Mouse (Mus musculus) forebrain, embryonic 16.5 days (tissue): ENCODE results near the gene Mcidas. TPM values are rescaled to one million over a fixed set of nuclear protein-coding genes. Genes with fewer than 3 reads are reported as not detected.

Source experiments
- ATAC-seq: fragments of 200-750 bp; cut with Nextera tagmentation; 2 replicates; pipeline ENCODE4 v1.8.0; 2017; ENCODE audit warnings: mild to moderate bottlenecking, moderate library complexity
- H3K27ac ChIP-seq: fragments of 300-500 bp; sonication (generic); 2 replicates; pipeline ENCODE4 v1.5.1; 2014; ENCODE audit warnings: low read length, control low read depth
- H3K27me3 ChIP-seq: fragments of 300-500 bp; sonication (generic); replicated peaks from 2 replicates; pipeline ENCODE4 v1.6.1; 2014; ENCODE audit warnings: low read length; ENCODE audit not compliant: control insufficient read depth, insufficient read depth
- H3K36me3 ChIP-seq: fragments of 300-500 bp; sonication (generic); 2 replicates; pipeline ENCODE4 v1.6.1; 2014; ENCODE audit not compliant: control insufficient read depth, insufficient read depth
- H3K4me1 ChIP-seq: fragments of 300-500 bp; sonication (generic); replicated peaks from 2 replicates; pipeline ENCODE4 v1.6.1; 2014; ENCODE audit warnings: low read length; ENCODE audit not compliant: control insufficient read depth, insufficient read depth
- H3K4me2 ChIP-seq: fragments of 300-500 bp; sonication (generic); 2 replicates; pipeline ENCODE4 v1.6.1; 2014; ENCODE audit warnings: mild to moderate bottlenecking, low read length, control low read depth
- H3K4me3 ChIP-seq: fragments of 300-500 bp; sonication (generic); replicated peaks from 2 replicates; pipeline ENCODE4 v1.5.1; 2014; ENCODE audit warnings: mild to moderate bottlenecking, low read length, control low read depth
- H3K9ac ChIP-seq: fragments of 300-500 bp; sonication (generic); replicated peaks from 2 replicates; pipeline ENCODE4 v1.6.1; 2014; ENCODE audit warnings: low read depth, low read length, control low read depth
- H3K9me3 ChIP-seq: fragments of 300-500 bp; sonication (generic); 2 replicates; pipeline ENCODE4 v1.6.1; 2016; ENCODE audit warnings: low read length; ENCODE audit not compliant: control insufficient read depth
- WGBS: fragments of 180-500 bp; shearing (Covaris S2); extraction: QIAGEN DNeasy Blood & Tissue Kit; methylation state at CpG from one replicate; pipeline ENCODE4 v1.1.7; 2014; 5-methylcytosine and 5-hydroxymethylcytosine counted together
- polyA plus RNA-seq: library from polyadenylated mRNA; unstranded; fragments of >200 nt; fragmentation: Nextera tagmentation; extraction: Ambion mirVana; gene quantifications from 2 replicates; pipeline ENCODE4 v1.2.1, GENCODE M21; 2015

Gene Mcidas
- polyA plus RNA-seq, 1 experiment from 2014 or later = 0.20 TPM

- H3K27ac ChIP-seq = no peak overlapping the region
- no peak; the same call in 1 of the 2 replicates for ATAC-seq
- peaks cover 20% of the 10 kb centered on the region for H3K4me1 ChIP-seq
- H3K9me3 ChIP-seq = no peaks in the 10 kb centered on the region
- peak overlapping the region; percentile 93 for H3K4me2 ChIP-seq
- no peaks in the 10 kb centered on the region for H3K36me3 ChIP-seq
- peak overlapping the region; percentile 73 for H3K4me3 ChIP-seq
- 4% methylated on average over 7 of the region's 7 CpGs for WGBS
- H3K9ac ChIP-seq = peak overlapping the region; percentile 82
- H3K27me3 ChIP-seq = peaks cover 9% of the 10 kb centered on the region
Observed at GRCm38 (mm10) chr13:113031351-113031750, 37.7 kb downstream of the Mcidas start.

DNA sequence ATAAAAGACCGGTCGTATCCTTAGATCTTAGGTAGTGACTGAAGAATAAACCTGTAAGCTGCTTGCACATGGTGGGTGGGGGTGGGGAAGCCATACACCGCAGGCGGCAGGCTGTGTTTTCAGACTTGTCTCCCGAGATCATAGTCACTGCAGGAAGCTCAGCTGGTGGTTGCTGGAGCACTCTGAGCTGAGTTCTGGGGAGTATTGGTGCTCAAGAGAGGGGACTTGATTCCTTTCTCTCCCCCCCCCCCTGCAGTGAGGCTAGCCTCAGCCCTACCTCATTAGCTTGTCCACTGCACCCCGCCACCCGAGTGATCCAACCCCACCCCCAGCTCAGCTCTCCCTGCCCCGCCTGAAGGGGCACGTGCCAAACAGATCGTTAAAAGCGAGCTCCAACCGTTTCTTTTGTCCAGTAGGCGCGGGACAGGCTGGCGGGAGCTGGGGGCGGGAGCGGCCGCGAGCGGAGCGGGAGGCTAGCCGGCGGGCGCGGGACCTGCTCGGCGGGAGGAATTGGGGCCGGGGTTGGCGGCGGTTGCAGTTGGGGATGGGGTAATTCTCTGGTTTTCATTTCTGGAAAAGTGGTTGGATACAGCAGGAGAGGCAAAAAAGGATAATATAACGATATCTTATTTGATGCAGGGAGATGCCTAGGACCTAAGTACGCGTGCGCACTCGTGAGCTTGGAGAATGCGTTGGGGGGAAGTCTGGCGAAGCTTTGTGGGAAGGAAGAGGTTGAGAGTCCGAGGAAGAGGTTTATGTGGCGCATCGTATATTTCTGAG, 38.3 kb downstream of the Mcidas start:
- Histone ChIP-seq H3K4me1 (peaks cover 20% of the 10 kb centered on the region), H3K36me3 (no peaks in the 10 kb centered on the region), H3K9ac (peak overlapping the region; percentile 82), H3K27ac (peak overlapping the region; percentile 90), H3K27me3 (peaks cover 9% of the 10 kb centered on the region), H3K9me3 (no peaks in the 10 kb centered on the region), H3K4me3 (peak overlapping the region; percentile 73), H3K4me2 (peak overlapping the region; percentile 93)
- under 1% methylated on average over 40 of the region's 40 CpGs for WGBS
- peak; percentile 54 for ATAC-seq

GRCm38 (mm10) chr13:113032831-113033230, 39.2 kb downstream of the Mcidas start:
- no peak for ATAC-seq
- peaks cover 20% of the 10 kb centered on the region for H3K4me1 ChIP-seq
- H3K4me3 ChIP-seq = no peak overlapping the region
- no peak overlapping the region for H3K9ac ChIP-seq
- H3K27me3 ChIP-seq = peaks cover 9% of the 10 kb centered on the region
- no peak overlapping the region for H3K4me2 ChIP-seq
- no peaks in the 10 kb centered on the region for H3K36me3 ChIP-seq
- H3K9me3 ChIP-seq = no peaks in the 10 kb centered on the region
- no peak overlapping the region for H3K27ac ChIP-seq

GRCm38 (mm10) chr13:113034271-113034886, 40.7 kb downstream of the Mcidas start:
- peaks cover 20% of the 10 kb centered on the region for H3K4me1 ChIP-seq
- no peak overlapping the region for H3K9ac ChIP-seq
- H3K9me3 ChIP-seq = no peaks in the 10 kb centered on the region
- no peak overlapping the region for H3K27ac ChIP-seq
- H3K4me2 ChIP-seq = peak overlapping the region; percentile 87
- H3K27me3 ChIP-seq = peaks cover 9% of the 10 kb centered on the region
- peak; percentile 54 for ATAC-seq
- H3K36me3 ChIP-seq = no peaks in the 10 kb centered on the region
- WGBS = 1% methylated on average over 11 of the region's 11 CpGs
- H3K4me3 ChIP-seq = peak overlapping the region; percentile 55

DNA sequence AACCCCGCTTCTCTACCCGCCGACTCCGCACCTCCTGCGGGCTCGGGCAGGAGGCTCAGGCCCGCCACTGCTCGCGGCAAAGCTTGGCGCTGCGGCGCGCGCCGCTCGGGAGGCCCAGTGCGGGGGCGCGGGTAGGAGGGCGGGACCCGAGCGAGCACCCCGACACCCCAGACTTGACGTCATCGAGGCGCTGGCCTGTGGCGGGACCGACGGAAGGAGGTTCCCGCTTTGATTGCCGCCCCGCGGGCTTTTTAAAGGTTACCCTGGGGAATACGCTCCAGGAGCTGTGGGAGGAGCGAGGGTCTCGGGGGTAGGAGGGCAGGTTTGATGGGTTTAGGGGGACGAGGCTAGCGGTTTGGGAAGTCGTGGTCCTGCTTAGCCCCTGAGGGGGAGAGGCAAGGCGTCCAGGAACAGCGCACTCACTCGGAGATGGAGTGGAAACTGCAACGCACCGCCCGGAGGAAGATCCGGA, 41.3 kb downstream of the Mcidas start, which contains the start of gene Cdc20b:
Gene Cdc20b (plus strand): TSS at position 162 of the 472 bp plus-strand sequence.
- no peaks in the 10 kb centered on the region for H3K9me3 ChIP-seq
- under 1% methylated on average over 46 of the region's 46 CpGs for WGBS
- peak; percentile 29 for ATAC-seq
- peak within 1 kb of the TSS; percentile 87 for H3K4me2 ChIP-seq
- no peak within 1 kb of the TSS for H3K27ac ChIP-seq
- peaks cover 20% of the 10 kb centered on the region for H3K4me1 ChIP-seq
- peaks cover 9% of the 10 kb centered on the region for H3K27me3 ChIP-seq
- H3K4me3 ChIP-seq = peak within 1 kb of the TSS; percentile 55
- H3K9ac ChIP-seq = peak within 1 kb of the TSS; percentile 36
- no peaks in the 10 kb centered on the region for H3K36me3 ChIP-seq

DNA sequence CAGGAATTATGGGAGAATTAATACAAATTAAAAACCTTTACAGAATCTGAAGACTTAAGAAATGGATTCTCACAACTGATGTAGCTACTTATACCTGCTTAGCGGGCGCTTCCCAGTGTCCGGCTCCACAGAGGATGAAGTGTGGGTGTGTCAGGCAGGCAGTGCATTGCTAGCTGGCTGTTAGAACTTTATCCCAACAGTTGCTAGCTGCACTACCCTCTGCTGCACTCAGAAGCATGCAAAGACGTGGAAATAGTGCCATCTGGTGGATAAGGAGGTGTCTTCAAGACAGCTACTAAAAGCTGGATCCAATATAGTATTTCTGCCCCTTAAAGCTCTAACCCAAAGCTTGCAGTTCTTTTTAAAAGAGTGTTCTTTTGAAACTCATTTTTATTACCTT, 42.2 kb downstream of the Mcidas start:
- ATAC-seq = peak; percentile 83
- 0% methylated on average over 4 of the region's 4 CpGs for WGBS
- Histone ChIP-seq H3K36me3 (no peaks in the 10 kb centered on the region), H3K4me2 (peak overlapping the region; percentile 87), H3K9ac (no peak overlapping the region), H3K9me3 (no peaks in the 10 kb centered on the region), H3K4me1 (peaks cover 20% of the 10 kb centered on the region), H3K4me3 (peak overlapping the region; percentile 55), H3K27me3 (peaks cover 9% of the 10 kb centered on the region), H3K27ac (no peak overlapping the region)

GRCm38 (mm10) chr13:113044876-113045275, 51.2 kb downstream of the Mcidas start:
- Histone ChIP-seq H3K4me3 (peak overlapping the region; percentile 56), H3K27ac (no peak overlapping the region)
- WGBS = 75% methylated on average over 3 of the region's 3 CpGs

GRCm38 (mm10) chr13:113045458-113046110, 51.9 kb downstream of the Mcidas start:
- no peak overlapping the region for H3K27ac ChIP-seq
- H3K4me1 ChIP-seq = peaks cover 3% of the 10 kb centered on the region; the same call in 1 of the 2 replicates
- no peaks in the 10 kb centered on the region for H3K27me3 ChIP-seq
- H3K9me3 ChIP-seq = no peaks in the 10 kb centered on the region
- no peak for ATAC-seq
- peak overlapping the region; percentile 86 for H3K4me2 ChIP-seq
- H3K9ac ChIP-seq = peak overlapping the region; percentile 48; the same call in 1 of the 2 replicates
- H3K4me3 ChIP-seq = peak overlapping the region; percentile 56
- H3K36me3 ChIP-seq = no peaks in the 10 kb centered on the region
- 17% methylated on average over 18 of the region's 18 CpGs for WGBS

More at GRCm38 (mm10) chr13:113044876-113045275, 51.2 kb downstream of the Mcidas start:
- ATAC-seq = no peak
- Histone ChIP-seq H3K9me3 (no peaks in the 10 kb centered on the region), H3K27me3 (no peaks in the 10 kb centered on the region), H3K36me3 (no peaks in the 10 kb centered on the region), H3K4me1 (peaks cover 3% of the 10 kb centered on the region; the same call in 1 of the 2 replicates), H3K4me2 (peak overlapping the region; percentile 86), H3K9ac (no peak overlapping the region)
